Mouse (Mus musculus) frontal cortex, postnatal 25 days (tissue): ENCODE measurements around the gene Llgl2.

ENCODE experiments used
- DNase-seq, 2 experiments: peaks; one replicate each; pipeline ENCODE4 v3.0.0; 2022; ENCODE audit warnings: low spot score in 2 of 2

The Llgl2 gene

DNA sequence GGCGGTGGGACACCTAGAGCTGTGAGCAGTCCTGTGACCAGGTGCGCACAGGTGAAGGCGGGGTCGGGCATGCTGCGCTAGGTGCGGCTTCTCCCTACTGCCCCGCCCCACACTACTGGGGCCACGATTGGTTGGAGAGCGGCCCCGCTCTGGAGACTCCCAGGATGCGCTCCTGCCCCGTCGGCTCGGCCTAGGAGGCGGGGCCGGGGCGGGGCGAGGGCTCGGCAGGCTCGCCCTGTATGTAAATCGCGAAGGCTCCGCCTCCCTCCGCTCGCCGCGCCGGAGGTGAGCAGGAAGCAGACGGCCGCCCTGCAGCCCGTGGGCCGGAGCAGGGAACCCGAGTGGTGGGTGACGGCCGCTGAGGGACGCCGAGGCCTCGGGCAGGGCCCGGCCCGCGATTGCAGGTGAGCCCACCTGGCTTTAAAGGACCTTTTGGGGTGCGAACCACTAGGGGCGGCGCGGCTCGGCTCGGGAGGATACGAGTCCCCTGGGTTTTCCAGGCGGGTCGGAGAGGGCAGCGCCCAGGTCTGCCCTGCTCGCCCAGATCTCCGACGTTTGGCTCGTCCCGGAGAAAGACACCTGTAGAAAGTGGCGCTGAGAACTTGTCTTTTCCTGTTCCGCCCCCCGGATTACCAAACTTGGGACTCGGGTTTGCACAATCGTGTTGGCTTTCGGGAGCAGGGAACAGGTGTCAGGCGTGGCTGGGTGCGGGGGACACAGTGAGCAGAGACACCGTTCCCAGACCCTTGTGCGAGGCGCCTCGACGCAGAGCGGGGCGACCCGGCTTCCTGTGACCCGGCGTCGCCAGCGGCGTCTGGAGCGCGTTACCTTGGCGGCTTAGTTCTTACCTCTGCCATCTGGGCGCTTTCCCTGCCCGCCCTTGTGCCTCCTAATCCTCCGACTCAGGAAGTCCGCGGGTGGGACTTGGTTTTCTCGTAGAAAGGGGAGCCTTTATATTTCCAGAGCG, at the start of gene Llgl2:
Llgl2 (plus strand) TSS at position 276 of the 967 bp plus-strand sequence.
- DNase-seq, result no peak

DNA sequence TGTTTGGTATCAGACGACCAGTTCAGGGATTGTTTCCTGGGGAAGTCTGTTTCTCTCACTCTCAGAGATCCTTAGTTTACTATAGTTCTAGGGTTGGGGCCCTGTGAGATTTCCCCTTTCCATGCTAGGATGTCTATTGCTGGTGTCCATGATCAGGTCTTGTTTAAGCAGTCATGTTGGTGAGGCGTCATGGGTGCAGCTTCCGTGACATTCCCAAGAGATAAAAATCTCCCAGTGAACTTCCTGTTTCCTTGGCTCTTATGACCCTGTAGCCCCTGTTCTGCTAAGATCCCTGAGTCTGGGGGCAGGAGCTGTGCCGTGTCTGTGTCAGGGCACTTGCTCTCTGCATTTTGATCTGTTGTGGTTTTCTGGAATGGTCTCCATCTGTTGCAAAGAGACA, 49.2 kb upstream of the Llgl2 start:
- DNase-seq, result no peak

DNA sequence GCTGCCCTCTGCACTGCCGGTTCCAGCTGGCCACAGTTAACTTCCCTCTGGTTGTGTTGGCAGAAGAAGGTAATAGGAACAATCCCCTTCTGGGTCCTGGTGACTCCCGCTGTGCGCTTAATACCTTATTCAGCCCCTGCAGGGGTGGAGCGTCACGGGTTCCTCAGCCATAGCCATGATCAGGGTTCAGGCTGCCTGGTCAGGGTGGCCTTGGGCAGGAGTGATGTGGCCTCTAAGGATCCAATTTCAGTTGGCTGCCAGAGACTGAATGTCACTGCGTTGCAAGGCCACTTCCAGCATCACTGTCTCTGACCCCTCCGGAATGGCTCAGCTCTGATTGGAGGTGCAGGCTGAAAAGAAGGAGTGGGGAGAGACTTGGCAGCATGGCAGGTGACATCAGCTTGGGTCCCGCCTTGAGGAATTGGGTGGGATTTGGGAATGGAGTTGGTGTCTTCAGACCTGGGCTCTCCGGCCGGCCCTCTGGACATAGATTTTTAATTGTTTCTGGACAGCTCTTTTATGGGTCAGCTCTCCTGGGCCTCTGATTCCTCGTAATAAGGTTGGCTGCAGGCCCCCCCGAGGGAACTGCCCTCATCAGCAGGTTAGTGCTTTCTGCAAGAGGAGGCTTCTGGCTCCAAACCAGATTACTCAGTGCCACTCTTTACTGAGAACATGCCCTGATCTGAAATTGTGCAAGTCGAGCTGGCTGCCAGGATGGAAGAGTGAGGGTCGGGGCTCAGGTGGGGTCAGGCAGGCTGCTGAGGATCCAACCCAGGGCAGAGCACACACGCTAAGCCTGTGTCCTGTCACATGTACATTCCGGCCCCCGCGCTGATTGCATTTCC, 47.8 kb upstream of the Llgl2 start:
- no peak for DNase-seq

DNA sequence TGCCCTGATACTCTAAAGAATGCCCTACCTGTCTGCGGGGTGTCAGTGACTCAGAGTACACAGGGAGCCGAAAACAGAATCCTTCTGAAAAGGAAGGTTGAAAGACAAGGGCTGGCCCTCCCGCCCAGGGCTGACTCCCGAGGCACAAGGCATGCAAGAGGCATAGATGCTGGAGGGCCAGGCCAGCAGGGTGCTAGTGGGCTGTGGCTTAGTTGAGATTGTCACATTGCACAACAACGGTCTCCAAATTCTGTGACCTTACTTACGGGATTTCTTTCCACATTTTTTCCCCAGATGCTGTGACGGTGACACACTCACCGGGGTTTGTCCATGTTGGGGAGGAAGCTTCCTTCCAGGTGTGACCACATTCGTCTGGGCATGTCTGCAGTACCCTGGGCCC, 46.9 kb upstream of the Llgl2 start:
- no peak for DNase-seq

DNA sequence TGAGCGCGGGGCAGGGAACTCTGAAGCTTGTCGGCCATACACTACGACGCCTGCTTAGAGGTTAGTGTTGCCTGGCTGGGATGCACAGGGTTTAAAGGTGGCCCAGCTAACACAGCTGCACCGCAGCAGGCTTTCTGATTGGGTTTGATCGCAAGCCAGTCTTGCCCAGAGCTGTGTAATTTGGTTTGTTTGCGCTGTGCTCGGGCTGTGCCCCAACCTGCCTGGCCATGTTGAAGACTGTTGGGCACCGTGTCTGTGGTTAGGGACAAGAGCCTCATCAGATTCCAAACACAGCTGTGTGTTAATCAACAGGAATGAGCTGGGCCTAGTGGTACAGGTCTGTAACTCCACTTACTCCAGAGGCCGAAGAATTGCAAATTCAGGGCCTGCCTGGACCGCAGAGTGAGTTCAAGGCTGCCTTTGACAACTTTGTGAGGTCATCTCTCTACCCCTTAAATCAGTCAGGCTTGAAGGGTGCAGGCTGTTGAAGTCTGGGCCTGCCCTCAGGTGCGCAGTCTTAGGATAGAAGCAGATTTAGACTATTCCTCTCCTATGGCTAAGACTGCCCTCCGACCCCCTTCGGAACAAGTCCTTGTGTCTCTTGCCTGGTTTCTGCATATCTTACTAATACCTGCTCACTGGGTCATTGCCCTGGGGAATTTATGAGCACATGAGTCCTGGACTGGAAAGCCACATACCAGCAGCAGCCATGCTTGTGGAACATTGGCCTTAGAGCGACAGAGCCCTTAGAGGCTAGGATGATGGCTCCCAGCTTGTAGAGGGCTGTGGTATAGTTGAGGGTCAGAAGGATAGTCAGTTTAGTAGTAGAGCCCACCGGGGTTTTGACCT, 46.1 kb upstream of the Llgl2 start:
- DNase-seq, result no peak

DNA sequence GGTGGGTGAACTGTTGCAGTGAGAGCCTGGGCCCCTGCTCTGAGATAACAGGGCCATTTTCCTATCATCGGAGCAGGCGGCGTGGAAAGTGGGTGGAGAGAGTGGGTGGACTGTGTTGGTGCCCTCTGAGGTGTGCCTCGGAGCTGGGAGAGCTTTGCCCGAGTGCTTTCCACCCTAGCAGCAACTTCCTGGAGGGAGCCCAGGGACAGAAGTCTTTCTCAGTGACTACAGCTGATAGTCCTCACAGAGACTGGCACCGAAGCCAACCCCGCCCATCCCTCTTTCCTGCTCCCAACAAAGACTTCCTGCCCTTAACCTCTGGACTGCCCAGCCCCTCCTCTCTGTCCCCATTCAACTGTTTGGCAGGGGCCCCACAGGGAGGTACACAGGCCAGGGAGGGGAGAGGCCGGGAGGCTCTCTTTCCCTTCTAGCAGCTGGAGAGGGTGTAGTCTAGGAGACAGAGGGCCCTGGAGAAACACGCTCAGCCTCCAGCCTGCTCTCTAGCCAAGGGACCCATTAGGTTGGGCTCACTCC, 44.7 kb upstream of the Llgl2 start:
- no peak for DNase-seq

DNA sequence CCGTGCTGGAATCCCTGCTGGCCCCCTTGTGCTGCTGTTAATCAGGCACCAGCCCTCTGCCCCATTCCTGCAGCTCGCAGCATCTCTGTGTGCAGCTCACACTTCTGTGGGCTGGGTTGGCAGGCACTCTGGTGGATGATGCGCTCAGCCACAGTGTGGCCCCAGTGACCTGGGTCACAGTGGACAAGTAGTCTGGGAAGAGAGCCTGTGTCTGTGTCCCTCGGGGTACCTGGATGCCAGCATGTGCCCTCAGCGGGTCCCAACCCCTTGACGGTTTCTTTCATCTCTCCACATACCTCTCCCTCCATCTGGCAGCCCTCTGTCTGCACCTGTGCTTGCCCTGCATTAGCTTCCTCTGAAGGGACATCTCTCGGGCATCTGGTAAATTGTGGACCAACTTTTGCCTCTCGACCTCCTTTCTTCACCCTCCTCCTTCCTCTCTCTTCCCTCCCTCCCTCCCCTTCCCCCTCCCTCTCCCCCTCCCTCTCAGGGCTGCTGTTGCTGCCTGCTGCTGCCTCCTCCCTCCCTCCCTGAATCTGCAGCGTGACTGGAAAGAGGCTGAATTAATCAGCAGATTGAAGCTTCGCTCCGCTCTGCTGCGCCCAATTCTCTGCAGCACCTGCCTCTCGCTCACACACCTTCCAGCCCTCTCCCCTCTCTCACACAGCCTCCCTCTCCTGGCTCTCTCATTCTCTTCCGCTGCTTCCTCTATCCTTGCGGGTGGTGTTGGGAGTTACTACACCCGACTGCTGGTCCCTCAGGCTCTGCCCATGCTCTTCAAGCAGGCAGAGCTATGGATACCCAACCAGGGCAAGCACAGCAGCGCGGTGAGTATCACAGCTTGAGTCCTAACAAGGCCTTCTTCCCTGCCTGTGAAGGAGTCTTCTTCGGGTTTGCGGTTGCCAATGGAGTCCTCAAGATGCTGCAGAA, 43.4 kb upstream of the Llgl2 start:
- peak; percentile 38 to 41 for DNase-seq

DNA sequence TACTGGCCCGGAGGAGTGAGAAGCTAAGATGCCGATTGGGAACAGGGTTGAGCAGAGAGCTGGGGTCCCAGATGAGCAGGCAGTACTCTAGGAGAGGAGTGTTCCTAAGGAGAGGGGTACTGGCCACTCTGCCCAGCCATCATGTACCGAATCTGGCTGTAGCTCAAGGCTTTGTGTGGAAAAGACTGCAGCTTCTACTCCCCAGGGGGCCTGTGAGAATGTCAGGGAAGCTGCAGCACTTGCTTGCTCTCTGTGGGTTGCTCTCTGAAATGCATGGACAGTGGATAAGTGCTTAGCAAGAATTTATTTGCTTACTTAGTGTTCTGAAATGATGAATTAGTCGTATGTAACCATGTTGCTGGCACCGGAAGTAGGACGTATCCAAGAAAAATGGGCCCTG, 37.4 kb upstream of the Llgl2 start:
- DNase-seq, result no peak

DNA sequence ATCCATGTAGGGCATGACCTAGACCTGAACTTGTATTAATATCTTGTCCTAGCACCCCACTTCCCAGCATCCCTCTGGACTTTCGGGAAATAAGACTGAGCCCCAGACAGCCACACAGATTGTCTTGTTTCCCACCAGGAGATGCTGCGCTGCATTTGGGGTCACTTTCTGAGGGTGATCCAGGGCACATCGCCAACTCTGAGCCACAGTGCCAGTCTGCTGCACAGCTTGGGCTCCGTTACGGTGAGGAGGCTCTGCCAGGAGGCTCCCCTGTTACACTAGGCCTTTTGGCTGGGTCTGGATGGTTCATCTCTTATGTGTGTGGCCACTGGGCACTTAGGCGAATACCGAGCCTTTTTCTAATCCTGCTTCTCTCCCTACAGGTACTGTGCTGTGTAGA, 34.1 kb upstream of the Llgl2 start:
- DNase-seq, result no peak

DNA sequence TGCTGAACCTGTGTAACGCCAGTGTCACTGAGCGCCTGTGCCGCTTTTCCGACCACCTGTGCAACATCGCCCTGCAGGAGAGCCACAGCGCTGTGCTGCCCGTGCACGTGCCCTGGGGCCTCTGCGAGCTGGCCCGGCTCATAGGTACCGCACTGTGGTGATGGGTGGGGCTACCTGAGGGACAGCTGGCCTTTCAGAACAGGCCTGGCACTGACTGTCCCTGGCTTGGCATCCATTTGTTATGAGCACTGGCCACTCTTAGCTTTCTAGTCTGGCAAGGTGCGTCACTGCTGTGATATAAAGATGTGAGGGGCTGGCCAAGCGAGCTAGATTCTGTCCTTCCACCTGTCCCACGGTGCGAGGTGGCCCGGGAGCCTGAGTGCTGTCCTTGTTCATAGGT, 31.9 kb upstream of the Llgl2 start:
- no peak for DNase-seq

DNA sequence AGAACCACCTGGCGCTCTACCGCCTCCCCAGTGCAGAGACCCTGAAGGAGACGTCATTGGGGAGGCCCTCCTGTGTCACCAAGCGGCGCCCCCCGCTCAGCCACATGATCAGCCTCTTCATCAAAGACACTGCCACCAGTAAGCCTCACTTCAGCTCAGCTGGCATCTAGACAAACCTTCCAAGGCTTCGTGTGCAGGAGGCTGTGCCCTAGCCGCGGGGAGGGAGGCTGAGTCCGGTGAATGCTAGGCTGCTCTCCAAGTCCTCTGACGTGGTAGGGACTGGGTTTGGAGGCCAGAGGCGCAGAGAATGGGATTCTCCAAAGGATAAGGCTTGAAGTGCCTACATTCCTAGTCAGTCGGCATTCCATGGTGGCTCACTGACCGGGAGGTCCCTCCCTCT, 31.5 kb upstream of the Llgl2 start:
- DNase-seq, result no peak

DNA sequence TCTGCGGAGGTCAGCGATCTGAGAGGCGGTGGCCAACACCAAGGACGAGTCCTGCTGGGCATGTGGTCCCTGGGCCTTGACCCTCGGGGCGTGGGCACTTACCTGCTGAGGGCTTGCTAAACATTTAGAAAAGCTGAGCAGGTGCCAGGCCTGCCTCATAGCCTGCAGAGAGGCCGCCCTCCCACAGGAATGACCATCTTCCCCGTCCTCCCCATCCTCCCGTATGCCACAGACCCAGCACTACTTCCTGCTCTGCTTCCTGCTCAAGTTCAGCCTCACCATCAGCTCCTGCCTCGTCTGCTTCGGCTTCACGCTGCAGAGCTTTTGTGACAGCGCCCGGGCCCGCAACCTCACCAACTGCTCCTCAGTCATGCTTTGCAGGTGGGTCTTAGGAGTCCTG, 27.0 kb upstream of the Llgl2 start:
- no peak for DNase-seq

DNA sequence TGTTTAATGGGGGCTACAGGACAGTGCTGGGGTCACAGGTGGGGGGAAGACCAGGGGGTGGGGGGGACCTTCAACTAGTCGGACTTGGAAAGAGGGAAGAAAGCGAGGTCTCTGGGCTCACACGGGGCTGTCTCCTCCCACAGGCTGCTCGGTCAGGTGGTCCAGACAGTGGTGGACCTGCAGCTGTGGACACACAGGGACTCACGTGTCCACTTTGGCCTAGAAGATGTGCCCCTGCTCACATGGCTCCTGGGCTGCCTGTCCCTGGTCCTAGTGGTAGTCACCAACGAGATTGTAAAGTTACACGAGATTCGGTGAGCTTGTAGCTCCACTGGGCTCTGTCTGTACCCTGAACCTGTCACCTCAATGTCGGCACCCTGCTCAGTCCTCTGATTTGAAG, 26.2 kb upstream of the Llgl2 start:
- DNase-seq, result no peak

DNA sequence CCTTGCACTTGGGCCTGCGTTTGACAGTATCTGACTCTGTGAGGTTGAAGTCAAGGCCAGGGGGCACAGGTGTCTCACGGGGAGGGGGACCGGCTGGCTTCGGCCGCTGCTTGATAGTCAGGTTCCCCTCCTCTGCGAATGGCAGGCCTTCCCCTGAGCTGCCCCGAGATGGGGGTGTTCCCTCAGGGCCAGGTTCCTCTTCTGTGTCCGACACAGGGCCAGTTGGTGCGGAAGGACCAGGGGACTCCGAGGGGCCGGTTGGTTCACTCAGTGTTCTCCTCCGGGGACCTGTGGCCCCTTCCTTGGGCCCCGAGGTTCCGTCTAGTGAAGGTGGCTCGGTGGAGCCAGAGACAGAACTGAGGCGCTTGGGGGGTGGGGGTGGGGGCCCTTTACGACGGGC, 22.9 kb upstream of the Llgl2 start:
- DNase-seq, result no peak

DNA sequence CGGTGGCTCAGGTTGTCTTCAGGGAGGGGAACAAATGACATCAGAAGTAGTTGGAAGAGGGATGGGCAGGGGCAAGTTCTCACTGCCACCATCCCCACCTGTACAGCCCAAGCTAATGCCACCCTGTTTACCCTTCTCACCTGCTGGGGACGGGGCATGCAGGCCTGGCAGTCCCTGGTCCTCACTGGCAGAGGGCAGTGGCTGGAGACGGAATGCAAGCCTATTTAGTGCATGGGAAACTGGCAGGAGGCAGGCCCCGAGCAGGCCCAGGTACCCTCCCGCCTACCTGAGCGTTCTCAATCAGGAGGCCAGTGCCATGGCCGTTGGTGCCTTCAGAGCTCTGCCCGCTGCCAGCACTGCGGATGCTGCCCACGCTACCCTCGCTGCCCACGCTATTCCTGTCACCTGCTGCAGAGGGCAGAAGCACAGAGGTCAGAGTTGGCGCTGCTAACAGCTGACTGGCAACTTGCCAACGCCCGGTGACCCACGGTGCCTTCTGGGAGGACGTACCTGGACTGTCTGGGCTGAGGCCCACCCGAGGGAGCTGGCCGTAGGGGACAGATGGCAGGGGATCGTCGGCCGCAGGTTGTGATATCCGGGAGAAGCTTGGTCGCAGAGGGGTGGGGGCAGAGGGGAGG, 20.7 kb upstream of the Llgl2 start:
- no peak for DNase-seq

DNA sequence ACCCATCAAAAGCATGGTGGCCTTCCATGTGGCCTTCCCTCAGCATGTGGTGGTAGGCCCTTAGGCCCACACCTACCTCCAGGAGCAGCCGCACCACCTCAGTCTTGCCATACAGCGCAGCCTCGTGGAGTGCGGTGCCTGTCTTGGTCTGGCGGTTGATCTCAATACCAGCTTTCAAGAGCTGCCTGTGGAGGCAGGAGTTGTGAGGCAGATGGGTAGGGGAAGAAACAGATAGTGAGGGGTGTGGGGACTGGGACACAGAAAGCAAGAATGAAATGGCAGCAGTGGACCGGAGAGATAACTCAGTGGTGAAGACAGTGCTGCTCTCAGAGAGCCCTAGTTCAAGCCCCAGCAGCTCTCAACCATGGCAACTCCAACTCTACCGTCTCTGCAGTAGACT, 18.8 kb upstream of the Llgl2 start:
- DNase-seq, result no peak

DNA sequence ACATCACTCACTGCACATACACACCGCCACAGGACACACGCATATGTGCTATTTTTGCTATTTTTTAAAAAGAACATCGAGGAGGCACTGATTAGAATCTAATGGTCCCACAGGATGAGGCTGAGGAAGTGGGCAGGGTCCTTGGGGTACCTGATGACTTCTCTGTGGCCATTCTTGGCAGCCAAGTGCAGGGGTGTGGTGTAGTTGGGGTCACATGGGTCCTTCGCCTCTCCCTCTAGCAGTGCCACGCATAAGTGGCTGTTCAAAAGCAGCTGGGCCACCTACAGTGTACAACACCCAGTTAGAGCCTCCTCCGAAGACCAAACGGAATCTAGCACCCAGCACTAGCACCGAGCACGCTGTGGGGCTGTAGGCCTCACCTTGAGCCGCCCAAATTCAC, 17.7 kb upstream of the Llgl2 start:
- DNase-seq, result no peak

DNA sequence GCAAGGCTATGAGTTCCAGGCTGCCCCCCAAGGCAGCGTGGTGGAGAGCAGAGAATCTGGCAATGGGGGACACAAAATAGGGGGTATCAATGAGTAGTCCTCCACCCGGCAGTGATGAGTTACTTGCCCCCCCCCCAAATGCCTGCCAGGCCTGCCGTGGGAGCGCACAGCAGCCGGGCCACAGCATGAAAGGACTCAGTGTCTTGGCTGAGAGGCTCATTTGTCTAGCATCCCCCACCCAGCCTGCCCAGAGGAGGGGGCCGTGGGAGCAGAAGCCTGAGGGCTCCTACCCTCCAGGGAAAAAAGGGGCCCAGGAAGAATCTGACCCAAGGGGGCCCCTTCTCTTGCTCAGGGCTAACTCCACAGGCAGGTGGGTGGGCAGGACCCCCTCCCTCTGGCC, 16.5 kb upstream of the Llgl2 start:
- no peak for DNase-seq

DNA sequence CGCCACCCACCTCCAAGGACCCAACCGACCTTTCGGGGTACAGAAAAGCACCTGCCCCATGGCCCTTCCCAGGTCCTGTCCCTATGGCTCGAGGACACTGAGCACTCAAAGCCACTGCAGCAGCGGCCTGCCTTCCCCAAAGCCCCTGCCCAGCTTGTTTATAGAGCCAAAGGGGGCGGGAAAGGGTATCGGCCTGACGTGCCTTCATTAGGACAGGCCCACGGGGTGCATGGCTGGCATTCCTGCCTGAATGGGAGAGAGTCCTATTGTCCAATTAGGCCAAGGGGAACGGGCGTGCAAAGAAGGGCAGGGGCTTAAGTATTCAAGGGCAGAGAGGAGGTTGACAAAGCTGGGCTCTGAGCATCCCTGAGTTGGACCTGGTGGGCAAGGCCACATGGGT, 15.9 kb upstream of the Llgl2 start:
- no peak for DNase-seq

DNA sequence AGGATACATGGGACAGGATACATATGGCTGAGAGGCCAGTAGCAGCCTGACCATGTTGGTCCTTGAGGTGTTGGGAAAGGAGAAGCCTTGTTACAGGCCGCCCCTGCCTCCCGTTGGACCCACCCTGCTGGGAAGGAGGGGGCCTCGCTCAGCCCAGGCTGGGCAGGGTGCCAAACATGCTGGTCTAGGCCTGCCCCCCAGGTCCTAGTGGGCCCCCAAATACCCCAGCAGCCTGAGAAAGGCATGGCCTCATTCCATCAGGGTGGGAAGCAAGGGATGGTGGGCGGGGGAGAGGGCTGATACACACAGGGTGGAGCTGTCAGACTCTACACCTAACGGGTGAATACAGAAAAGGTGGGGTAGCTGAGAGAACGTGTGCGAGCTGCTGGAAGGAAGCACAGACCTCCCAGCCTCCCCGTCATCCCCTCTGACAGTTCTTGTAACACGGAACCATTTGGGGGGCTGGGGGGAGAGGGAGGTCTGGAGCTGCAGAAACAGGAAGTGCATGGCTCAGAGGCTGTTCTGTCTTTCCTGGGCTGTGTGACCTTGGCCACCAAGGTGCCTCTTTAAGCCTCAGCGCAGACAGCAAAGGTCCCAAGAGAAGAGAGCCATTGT, 15.0 kb upstream of the Llgl2 start:
- no peak for DNase-seq
